Mouse (Mus musculus): Measurements from ENCODE around the gene Vps54. TPM values are rescaled to one million over a fixed set of nuclear protein-coding genes. Genes with fewer than 3 reads are reported as not detected.
A peak's percentile ranks its signal among the peaks of the same experiment; 100 is the strongest.

The Vps54 gene
- total RNA-seq, 2 experiments from 2014 or later: 30.9 to 35.4 TPM

- no peak for DNase-seq
Observed at GRCm38 (mm10) chr11:21339088-21339487, 100.0 kb downstream of the Vps54 start.

DNA sequence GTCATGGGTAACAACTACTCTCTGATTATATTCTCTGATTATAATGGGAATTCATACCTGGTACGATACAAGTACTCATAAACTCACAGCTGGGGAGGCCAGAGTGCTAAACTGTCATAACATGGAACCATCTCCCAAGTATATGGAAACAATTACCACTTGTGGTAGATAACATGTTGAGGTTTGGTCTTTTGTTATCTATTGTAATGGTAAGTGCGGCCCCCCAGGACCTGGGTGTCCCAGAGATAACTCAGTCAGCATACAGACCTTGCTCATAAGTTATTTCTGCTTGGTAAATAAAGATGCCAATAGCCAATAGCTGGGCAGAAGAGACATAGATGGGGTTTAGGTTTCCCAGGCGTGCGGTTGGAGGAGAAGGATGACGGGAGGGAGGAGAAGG, 104.4 kb downstream of the Vps54 start:
- DNase-seq: no peak

DNA sequence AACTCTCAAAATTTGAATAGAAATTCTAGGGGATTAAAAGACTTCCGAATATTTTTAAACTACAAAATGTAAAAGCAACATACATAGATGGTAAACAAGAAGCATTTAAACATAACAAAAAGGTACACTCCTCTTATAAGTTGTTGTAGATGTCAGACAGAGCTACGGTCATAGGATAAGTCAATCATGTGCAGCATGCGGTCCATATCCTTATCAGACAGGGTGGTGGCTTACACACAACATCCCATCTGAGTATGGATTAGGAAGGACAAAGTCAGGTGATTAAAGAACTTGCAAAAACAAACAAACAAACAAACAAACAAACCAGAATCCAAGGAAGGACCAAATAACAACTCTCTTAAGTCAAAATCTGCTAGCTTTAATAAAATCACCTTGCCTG, 106.9 kb downstream of the Vps54 start:
- no peak for DNase-seq

GRCm38 (mm10) chr11:21348890-21349289, 109.8 kb downstream of the Vps54 start:
- DNase-seq: no peak

- no peak for DNase-seq
Observed at GRCm38 (mm10) chr11:21351296-21351695, 112.2 kb downstream of the Vps54 start.

DNA sequence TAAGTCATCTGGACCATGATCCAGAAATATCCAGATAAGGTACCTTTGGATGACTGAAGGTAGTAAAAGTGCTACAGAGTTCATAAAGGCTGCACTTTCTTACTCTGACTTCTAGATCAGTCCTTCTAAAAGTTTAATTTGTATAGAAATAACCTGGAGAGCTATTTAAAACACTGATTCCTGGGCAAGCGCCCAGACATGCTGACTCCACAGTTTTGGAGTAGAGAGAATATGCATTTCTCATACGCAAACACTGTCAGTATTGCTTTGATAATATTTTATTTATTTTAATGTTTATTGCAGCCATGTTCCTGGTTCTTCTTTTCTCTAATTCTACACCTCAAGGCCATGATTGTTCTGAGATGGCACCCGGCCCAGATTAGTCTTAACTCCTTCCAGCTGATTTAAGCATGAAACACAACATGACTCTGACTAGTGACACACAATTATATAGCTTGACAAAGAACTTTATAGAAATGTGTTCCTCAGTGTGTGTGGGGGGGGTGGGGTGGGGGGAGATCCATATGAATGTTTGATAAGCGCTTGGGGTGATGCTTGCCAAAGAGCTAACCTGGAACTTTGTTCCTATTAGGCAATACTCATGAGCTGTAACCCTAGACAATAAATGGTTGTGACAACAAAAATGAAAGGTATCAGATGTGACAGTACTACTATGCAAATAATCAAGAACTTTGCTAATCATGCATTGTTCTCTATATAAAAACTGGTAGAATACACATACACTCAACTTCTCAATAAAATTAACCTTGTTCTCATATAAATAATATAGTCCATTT, 124.3 kb downstream of the Vps54 start:
- DNase-seq: peak; percentile 42

GRCm38 (mm10) chr11:21368466-21368865, 129.4 kb downstream of the Vps54 start:
- no peak for DNase-seq

GRCm38 (mm10) chr11:21369248-21370016, 130.4 kb downstream of the Vps54 start:
- DNase-seq: peak in 1 of 2 experiments; percentile 1

GRCm38 (mm10) chr11:21370399-21371121, 131.5 kb downstream of the Vps54 start:
- peak; percentile 87 to 88 for DNase-seq

Small RNA genes lying within 50 kb of the gene (microRNA-seq; reads per million reads assigned to microRNA genes)
- not detected for gene Mir1933

Other genes with a start within 250 kb of the Vps54 start
- 10 to 100 TPM; 16.4 to 19.8 TPM for gene Peli1, start 148.0 kb upstream of the Vps54 start, total RNA-seq (2021)
- 10 to 100 TPM; 79.9 to 97.4 TPM for gene Ugp2, start 131.9 kb downstream of the Vps54 start, total RNA-seq (2021)